ENCODE assay signal across 8 mouse cellular contexts in genomic region chr5:135806555-135807262, GRCm38 (mm10). TPM values are rescaled to one million over a fixed set of nuclear protein-coding genes. Genes with fewer than 3 reads are reported as not detected.
DNase-seq lines count a peak whose midpoint lies in the region; ATAC-seq and TF ChIP-seq lines count a peak whose summit lies in the region.

Gene Srrm3, plus strand, starts transcription at chr5:135806890.

- H3K9me3 ChIP-seq in hindbrain, embryonic 16.5 days (ENCODE audit: control insufficient read depth, low read length): no peaks in the 10 kb centered on the region

- POLR2A ChIA-PET in Patski (lab: Charles Lee): no interaction called here

- peak within 1 kb of the TSS; percentile 82 for H3K9ac ChIP-seq in hindbrain, embryonic 16.5 days (ENCODE audit: low read depth, low read length)

- CTCF ChIA-PET in Patski (lab: Charles Lee): interaction anchor here (0.6 to 1.2 kb wide), 4 partner anchors 11 to 435 kb away, joined by 3 to 14 read pairs (median 4); no protein-coding TSS in a partner anchor

- WGBS in hindbrain, embryonic 16.5 days: 4% methylated on average over 29 of the region's 29 CpGs

- peaks cover 14% of the 10 kb centered on the region for H3K4me1 ChIP-seq in hindbrain, embryonic 16.5 days (ENCODE audit: control insufficient read depth, insufficient read depth, low read depth, low read length)

- H3K4me3 ChIP-seq in hindbrain, embryonic 16.5 days (ENCODE audit: low read length): peak within 1 kb of the TSS; percentile 52

- peak; percentile 44 for DNase-seq in Patski (ENCODE audit: low read depth, low spot score)
- DNase-seq in cerebellum, postnatal 10 days: peak; percentile 98 to 99
- DNase-seq in frontal cortex, postnatal 10 days (ENCODE audit: low spot score in 2 of 2): peak; percentile 81 to 91
- DNase-seq in left cerebral cortex, adult 11 months (ENCODE audit: low spot score): peak; percentile 80
- DNase-seq in right cerebral cortex, adult 18-20 months: peak; percentile 91
- DNase-seq in urinary bladder, adult 2 months (ENCODE audit: low spot score): peak; percentile 79

- in situ Hi-C loops in Patski (cut with MboI; ENCODE audit: low pct_unique_long_range_greater_than_20kb): no loop called here

- peaks cover 15% of the 10 kb centered on the region for H3K27me3 ChIP-seq in Patski
- H3K27me3 ChIP-seq in hindbrain, embryonic 16.5 days (replicated peaks; ENCODE audit: control insufficient read depth, insufficient read depth, low read length): no peaks in the 10 kb centered on the region

- ATAC-seq in Patski: peak; percentile 13
- ATAC-seq in hindbrain, embryonic 16.5 days: peak; percentile 67
- peak; percentile 100 for ATAC-seq in megakaryocyte, adult 5-6 weeks (ENCODE audit: poor library complexity, severe bottlenecking)

- peak within 1 kb of the TSS; percentile 63 for H3K27ac ChIP-seq in hindbrain, embryonic 16.5 days (ENCODE audit: low read depth, low read length)

- H3K4me2 ChIP-seq in hindbrain, embryonic 16.5 days (ENCODE audit: low read length): peak within 1 kb of the TSS; percentile 71

- peak; percentile 99 for TF ChIP-seq CTCF in Patski (IDR thresholded peaks at IDR 0.05)

- no peaks in the 10 kb centered on the region for H3K36me3 ChIP-seq in hindbrain, embryonic 16.5 days (ENCODE audit: control insufficient read depth, insufficient read depth, low read length)

RNA-seq across cellular contexts. Expression of gene Srrm3, which starts in this region (rescaled TPM):
- polyA plus RNA-seq in Patski (2021): 0.01 TPM
- polyA plus RNA-seq in hindbrain, embryonic 16.5 days (2015; fragmentation: Nextera tagmentation; extraction: Ambion mirVana): 59.7 and 65.9 TPM in 2 replicates
- total RNA-seq in megakaryocyte, adult 5-6 weeks (2015): not detected in 2 replicates
- not detected in 2 replicates for total RNA-seq in megakaryocyte, adult 5-6 weeks (2017)
- 0.07 and 0.12 TPM in 2 replicates for polyA plus RNA-seq in urinary bladder, adult 2 months (2012; rRNA removed)

Comparison
In these comparisons a context has a peak if more than half of its experiments do, and no peak if none do; other contexts are left out.
1. Peak in every context shown above with its lines: DNase-seq, ATAC-seq, H3K4me3 ChIP-seq and H3K27ac ChIP-seq.
2. RNA of gene Srrm3 (polyA plus RNA-seq): 59.7 to 65.9 TPM in hindbrain, embryonic 16.5 days; 0.07 to 0.12 TPM in urinary bladder, adult 2 months and 0.01 TPM in Patski (single experiment); every median in the first group is over 10 times any median in the second.
3. Peak in DNase-seq and ATAC-seq in Patski; RNA of the gene not detected or under 1 TPM.
4. Peak in ATAC-seq in megakaryocyte, adult 5-6 weeks; RNA of the gene not detected or under 1 TPM.
5. Peak in DNase-seq in urinary bladder, adult 2 months; RNA of the gene not detected or under 1 TPM.
6. ATAC-seq: peak in every context shown above with its lines; median percentile 100 in megakaryocyte, adult 5-6 weeks; 67 in hindbrain, embryonic 16.5 days; 13 in Patski.
7. DNase-seq: peak in every context shown above with its lines; median percentile 98 in cerebellum, postnatal 10 days; 91 in right cerebral cortex, adult 18-20 months; 86 in frontal cortex, postnatal 10 days; 80 in left cerebral cortex, adult 11 months; 79 in urinary bladder, adult 2 months; 44 in Patski.